Mouse (Mus musculus) thymus, adult 2 months (tissue): Measurements from ENCODE around the gene Aldh1b1.

Experiments
- CTCF ChIP-seq: fragments of 200-500 bp; IDR thresholded peaks from 2 replicates; pipeline ENCODE4 v1.5.1; 2012; ENCODE audit warnings: mild to moderate bottlenecking, control low read depth, low read length, moderate library complexity, borderline replicate concordance; ENCODE audit not compliant: control insufficient read depth, poor library complexity, insufficient read depth; ENCODE audit errors: extremely low read depth
- POLR2A ChIP-seq: fragments of 200-500 bp; IDR thresholded peaks from 2 replicates; pipeline ENCODE4 v1.6.1; 2012; ENCODE audit warnings: mild to moderate bottlenecking, low read length, control low read depth, moderate library complexity; ENCODE audit not compliant: control insufficient read depth, poor library complexity, insufficient read depth; ENCODE audit errors: extremely low read depth

DNA sequence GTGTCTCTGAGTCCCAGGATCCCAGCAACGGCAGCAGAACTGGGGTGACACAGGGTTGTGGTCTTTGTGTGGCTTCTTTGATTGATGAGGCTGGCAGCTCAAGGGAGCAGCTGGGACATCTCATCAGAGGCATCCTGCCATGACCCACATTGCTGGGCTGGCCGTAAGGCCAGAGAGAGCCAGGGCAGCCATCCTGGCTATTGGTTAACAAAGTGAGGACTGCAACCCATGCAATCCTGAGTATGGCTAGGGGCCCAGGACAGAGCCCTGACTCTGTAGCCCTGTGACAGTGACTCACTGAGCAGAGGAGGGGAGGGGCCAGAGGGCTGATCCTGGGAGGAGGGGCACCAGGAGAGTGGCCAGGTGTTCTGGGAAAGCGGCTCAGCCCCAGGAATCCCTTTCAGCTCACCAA is 52.8 kb downstream of the Aldh1b1 start:
- TF ChIP-seq POLR2A (no peak), CTCF (no peak)
